Mouse (Mus musculus) ES-Bruce4 (cell line): ENCODE measurements at regions not wholly inside any gene's neighbourhood (a gene's known extent, or its start where the extent isn't known, plus 50 kb on each side); places are given as distances from the start of the nearest gene placed in this dataset.

ENCODE experiments used
- H3K27ac ChIP-seq: 2 replicates; pipeline ENCODE4 v1.5.1; 2012; ENCODE audit warnings: low read length, inconsistent platforms; ENCODE audit not compliant: insufficient read depth
- H3K27me3 ChIP-seq: 2 replicates; pipeline ENCODE4 v1.6.1; 2012; ENCODE audit warnings: mild to moderate bottlenecking, low read length, inconsistent platforms; ENCODE audit not compliant: control insufficient read depth, poor library complexity, insufficient read depth, severe bottlenecking
- H3K36me3 ChIP-seq: 2 replicates; pipeline ENCODE4 v1.6.1; 2012; ENCODE audit warnings: inconsistent platforms, mild to moderate bottlenecking, low read length, moderate library complexity; ENCODE audit not compliant: control insufficient read depth, poor library complexity, insufficient read depth, severe bottlenecking
- H3K4me1 ChIP-seq: one replicate; pipeline ENCODE4 v1.8.1; 2011; ENCODE audit warnings: low read length; ENCODE audit not compliant: control insufficient read depth, insufficient read depth
- H3K4me3 ChIP-seq: 2 replicates; pipeline ENCODE4 v1.5.1; 2011; ENCODE audit warnings: low read depth, mild to moderate bottlenecking, low read length
- H3K9ac ChIP-seq: 2 replicates; pipeline ENCODE4 v1.6.1; 2012; ENCODE audit warnings: low read depth, mild to moderate bottlenecking, inconsistent platforms; ENCODE audit not compliant: poor library complexity, severe bottlenecking
- H3K9me3 ChIP-seq: replicated peaks from 2 replicates; pipeline ENCODE4 v1.6.1; 2012; ENCODE audit warnings: mild to moderate bottlenecking, low read length, inconsistent platforms; ENCODE audit not compliant: control insufficient read depth, poor library complexity, insufficient read depth, severe bottlenecking
- CTCF ChIP-seq: IDR thresholded peaks from one replicate; pipeline ENCODE4 v1.8.1; 2011; ENCODE audit warnings: low read depth, low read length
- EP300 ChIP-seq: IDR thresholded peaks from 2 replicates; pipeline ENCODE4 v1.6.1; 2011; ENCODE audit warnings: low read depth, low read length; ENCODE audit not compliant: insufficient read depth
- POLR2A ChIP-seq: IDR thresholded peaks from one replicate; pipeline ENCODE4 v1.8.1; 2011; ENCODE audit warnings: low read length; ENCODE audit not compliant: insufficient read depth

- H3K36me3 ChIP-seq = no peaks in the 10 kb centered on the region
- H3K9me3 ChIP-seq = no peaks in the 10 kb centered on the region
- H3K4me1 ChIP-seq = no peaks in the 10 kb centered on the region
- no peaks in the 10 kb centered on the region for H3K27me3 ChIP-seq
- no peak overlapping the region for H3K27ac ChIP-seq
- TF ChIP-seq EP300 (no peak), POLR2A (no peak), CTCF (no peak)
- no peak overlapping the region for H3K9ac ChIP-seq
- no peak overlapping the region for H3K4me3 ChIP-seq
Measured at GRCm38 (mm10) chr12:16370061-16370460, 240.7 kb downstream of the Lpin1 start.

DNA sequence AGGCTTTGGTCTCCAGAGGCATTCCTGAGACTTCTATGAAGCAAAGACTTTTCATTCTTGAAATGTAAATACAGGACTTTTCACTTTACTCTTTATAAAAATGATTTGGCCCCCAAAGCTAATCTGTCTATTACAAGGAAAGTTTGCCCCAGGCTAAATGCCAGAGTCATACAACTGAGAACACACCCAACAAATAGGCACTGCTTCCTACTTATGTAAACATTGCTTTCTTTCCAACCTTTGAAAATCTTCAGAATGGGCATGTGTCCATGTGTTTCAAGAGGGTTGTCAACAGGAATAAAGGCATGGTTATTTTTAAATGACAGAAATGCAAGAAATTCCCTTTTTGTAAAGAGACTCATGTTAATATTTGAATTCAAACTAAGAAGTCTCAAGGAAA, 248.4 kb downstream of the Lpin1 start:
- Histone ChIP-seq H3K36me3 (no peaks in the 10 kb centered on the region), H3K27me3 (no peaks in the 10 kb centered on the region), H3K4me1 (no peaks in the 10 kb centered on the region), H3K4me3 (no peak overlapping the region), H3K9ac (no peak overlapping the region), H3K27ac (no peak overlapping the region), H3K9me3 (peaks cover 6% of the 10 kb centered on the region)
- no peak for TF ChIP-seq EP300
- no peak for TF ChIP-seq POLR2A
- no peak for TF ChIP-seq CTCF

GRCm38 (mm10) chr12:16358831-16359230, 251.9 kb downstream of the Lpin1 start:
- TF ChIP-seq POLR2A (no peak), CTCF (no peak), EP300 (no peak)
- no peak overlapping the region for H3K9ac ChIP-seq
- H3K9me3 ChIP-seq = peaks cover 6% of the 10 kb centered on the region
- no peak overlapping the region for H3K4me3 ChIP-seq
- H3K4me1 ChIP-seq = no peaks in the 10 kb centered on the region
- H3K27ac ChIP-seq = no peak overlapping the region
- no peaks in the 10 kb centered on the region for H3K27me3 ChIP-seq
- no peaks in the 10 kb centered on the region for H3K36me3 ChIP-seq

DNA sequence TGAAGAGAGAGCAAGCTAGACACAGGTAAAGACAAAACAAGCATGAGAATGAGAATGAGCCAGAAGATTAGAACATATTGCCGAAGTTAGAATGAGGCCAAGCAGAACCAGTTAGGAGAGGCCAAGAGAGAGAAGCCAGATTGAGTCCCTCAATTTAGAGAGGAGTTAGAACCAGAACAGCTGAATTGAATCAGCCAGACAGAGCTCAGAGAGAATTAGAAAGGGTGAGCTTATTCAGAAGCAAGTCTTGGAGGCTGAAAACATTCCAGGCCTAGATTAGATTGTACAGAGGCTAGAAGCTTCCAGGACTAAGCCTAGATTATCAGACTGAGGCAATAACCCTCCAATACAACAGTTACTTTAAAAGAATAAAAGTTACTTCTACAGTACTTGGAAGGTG, 256.1 kb downstream of the Lpin1 start:
- H3K27me3 ChIP-seq = no peaks in the 10 kb centered on the region
- no peak overlapping the region for H3K27ac ChIP-seq
- no peaks in the 10 kb centered on the region for H3K9me3 ChIP-seq
- no peaks in the 10 kb centered on the region for H3K36me3 ChIP-seq
- no peak overlapping the region for H3K4me3 ChIP-seq
- H3K4me1 ChIP-seq = no peaks in the 10 kb centered on the region
- H3K9ac ChIP-seq = no peak overlapping the region
- no peak for TF ChIP-seq CTCF
- TF ChIP-seq POLR2A = no peak
- TF ChIP-seq EP300 = no peak

- Histone ChIP-seq H3K4me3 (no peak overlapping the region), H3K9ac (no peak overlapping the region), H3K27me3 (no peaks in the 10 kb centered on the region), H3K36me3 (no peaks in the 10 kb centered on the region), H3K27ac (no peak overlapping the region), H3K9me3 (no peaks in the 10 kb centered on the region), H3K4me1 (no peaks in the 10 kb centered on the region)
- TF ChIP-seq EP300 (no peak), POLR2A (no peak), CTCF (no peak)
Measured at GRCm38 (mm10) chr12:16351751-16352150, 259.0 kb downstream of the Lpin1 start.

DNA sequence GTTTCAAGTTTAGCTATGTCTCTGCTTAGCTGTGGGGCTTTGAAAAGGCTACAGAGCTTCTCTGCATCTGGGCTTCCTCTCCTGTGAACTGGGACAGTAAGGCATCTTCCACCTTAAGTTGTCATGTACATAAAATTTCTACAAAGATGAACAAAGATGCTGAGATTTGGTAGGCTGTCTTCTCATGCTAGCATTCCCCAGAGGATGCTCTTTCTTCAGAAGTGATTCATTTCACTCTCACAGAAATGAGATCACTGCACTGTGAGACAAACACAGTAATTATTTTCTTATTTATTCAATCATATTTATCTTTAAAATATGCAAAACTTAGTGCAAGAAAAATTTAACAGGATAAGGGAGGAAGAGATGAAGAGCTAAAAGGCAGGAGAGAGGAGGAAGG, 261.5 kb downstream of the Lpin1 start:
- no peaks in the 10 kb centered on the region for H3K9me3 ChIP-seq
- H3K4me3 ChIP-seq = no peak overlapping the region
- no peak overlapping the region for H3K9ac ChIP-seq
- no peaks in the 10 kb centered on the region for H3K4me1 ChIP-seq
- no peaks in the 10 kb centered on the region for H3K27me3 ChIP-seq
- no peak overlapping the region for H3K27ac ChIP-seq
- H3K36me3 ChIP-seq = no peaks in the 10 kb centered on the region
- TF ChIP-seq EP300 (no peak), CTCF (no peak), POLR2A (no peak)

DNA sequence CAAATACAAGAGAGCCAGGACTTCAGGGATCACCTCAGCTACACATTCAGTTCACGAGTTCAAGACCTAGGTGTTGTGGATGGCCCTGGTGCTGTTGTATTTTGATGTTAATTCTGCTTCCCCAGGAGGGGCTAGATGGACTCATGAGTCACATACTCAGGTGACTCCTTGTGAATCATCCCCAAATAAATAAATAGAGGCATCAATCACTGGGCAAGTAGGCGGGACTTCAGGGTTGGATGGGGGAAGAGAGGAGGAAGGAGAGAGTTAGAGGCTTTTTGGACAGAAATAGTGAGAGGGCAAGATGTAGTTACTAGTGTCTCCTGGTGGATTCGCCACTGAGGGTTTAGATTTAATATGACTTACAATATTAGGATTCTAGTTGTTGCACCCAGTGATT, 266.7 kb downstream of the Lpin1 start:
- Histone ChIP-seq H3K36me3 (no peaks in the 10 kb centered on the region), H3K27me3 (no peaks in the 10 kb centered on the region), H3K9me3 (no peaks in the 10 kb centered on the region), H3K4me3 (no peak overlapping the region), H3K27ac (no peak overlapping the region), H3K9ac (no peak overlapping the region), H3K4me1 (no peaks in the 10 kb centered on the region)
- no peak for TF ChIP-seq CTCF
- no peak for TF ChIP-seq POLR2A
- no peak for TF ChIP-seq EP300
